Mouse (Mus musculus): ENCODE measurements around the gene Dpp6. TPM values are rescaled to one million over a fixed set of nuclear protein-coding genes. Genes with fewer than 3 reads are reported as not detected.

Dpp6 gene
- polyA plus RNA-seq, 1 experiment from 2014 or later = 2.6 TPM

GRCm38 (mm10) chr5:27168550-27168949, 351.5 kb downstream of the Dpp6 start:
- Histone ChIP-seq H3K36me3 (ENCODE audit: control insufficient read depth, insufficient read depth, low read length) (no peaks in the 10 kb centered on the region), H3K4me2 (replicated peaks; ENCODE audit: low read depth, low read length) (no peak overlapping the region), H3K27me3 (ENCODE audit: control insufficient read depth, insufficient read depth, low read length) (no peaks in the 10 kb centered on the region), H3K9ac (ENCODE audit: low read depth, low read length) (no peak overlapping the region), H3K27ac (ENCODE audit: low read depth, low read length) (no peak overlapping the region), H3K9me3 (ENCODE audit: control insufficient read depth, low read length) (no peaks in the 10 kb centered on the region), H3K4me1 (ENCODE audit: control insufficient read depth, insufficient read depth, low read length) (no peaks in the 10 kb centered on the region), H3K4me3 (ENCODE audit: low read length) (no peak overlapping the region)
- no peak for ATAC-seq (ENCODE audit: low FRiP score, low TSS enrichment)
- 67% methylated on average over 1 of the region's 1 CpGs for WGBS

GRCm38 (mm10) chr5:27184963-27185362, 368.0 kb downstream of the Dpp6 start:
- Histone ChIP-seq H3K27ac (ENCODE audit: low read depth, low read length) (no peak overlapping the region), H3K4me3 (ENCODE audit: low read length) (no peak overlapping the region), H3K36me3 (ENCODE audit: control insufficient read depth, insufficient read depth, low read length) (no peaks in the 10 kb centered on the region), H3K9ac (ENCODE audit: low read depth, low read length) (no peak overlapping the region), H3K4me1 (ENCODE audit: control insufficient read depth, insufficient read depth, low read length) (no peaks in the 10 kb centered on the region), H3K27me3 (ENCODE audit: control insufficient read depth, insufficient read depth, low read length) (no peaks in the 10 kb centered on the region), H3K9me3 (ENCODE audit: control insufficient read depth, low read length) (no peaks in the 10 kb centered on the region), H3K4me2 (replicated peaks; ENCODE audit: low read depth, low read length) (no peak overlapping the region)
- WGBS = 89% methylated on average over 4 of the region's 4 CpGs
- no peak for ATAC-seq (ENCODE audit: low FRiP score, low TSS enrichment)

GRCm38 (mm10) chr5:27191242-27191969, 374.4 kb downstream of the Dpp6 start:
- Histone ChIP-seq H3K27me3 (ENCODE audit: control insufficient read depth, insufficient read depth, low read length) (no peaks in the 10 kb centered on the region), H3K4me3 (ENCODE audit: low read length) (no peak overlapping the region), H3K9me3 (ENCODE audit: control insufficient read depth, low read length) (no peaks in the 10 kb centered on the region), H3K4me2 (replicated peaks; ENCODE audit: low read depth, low read length) (no peak overlapping the region), H3K36me3 (ENCODE audit: control insufficient read depth, insufficient read depth, low read length) (no peaks in the 10 kb centered on the region), H3K27ac (ENCODE audit: low read depth, low read length) (no peak overlapping the region), H3K9ac (ENCODE audit: low read depth, low read length) (no peak overlapping the region), H3K4me1 (ENCODE audit: control insufficient read depth, insufficient read depth, low read length) (no peaks in the 10 kb centered on the region)
- no peak for ATAC-seq (ENCODE audit: low FRiP score, low TSS enrichment)
- 79% methylated on average over 5 of the region's 5 CpGs for WGBS

- H3K4me3 ChIP-seq (ENCODE audit: low read length) = no peak overlapping the region
- ATAC-seq (ENCODE audit: low FRiP score, low TSS enrichment) = no peak
- WGBS = 79% methylated on average over 3 of the region's 3 CpGs
- no peaks in the 10 kb centered on the region for H3K36me3 ChIP-seq (ENCODE audit: control insufficient read depth, insufficient read depth, low read length)
- H3K9me3 ChIP-seq (ENCODE audit: control insufficient read depth, low read length) = no peaks in the 10 kb centered on the region
- H3K9ac ChIP-seq (ENCODE audit: low read depth, low read length) = no peak overlapping the region
- H3K27me3 ChIP-seq (ENCODE audit: control insufficient read depth, insufficient read depth, low read length) = no peaks in the 10 kb centered on the region
- no peak overlapping the region for H3K27ac ChIP-seq (ENCODE audit: low read depth, low read length)
- no peaks in the 10 kb centered on the region for H3K4me1 ChIP-seq (ENCODE audit: control insufficient read depth, insufficient read depth, low read length)
- H3K4me2 ChIP-seq (replicated peaks; ENCODE audit: low read depth, low read length) = no peak overlapping the region
Observed at GRCm38 (mm10) chr5:27194157-27194556, 377.2 kb downstream of the Dpp6 start.

GRCm38 (mm10) chr5:27194975-27195374, 378.0 kb downstream of the Dpp6 start:
- no peak overlapping the region for H3K4me3 ChIP-seq (ENCODE audit: low read length)
- no peaks in the 10 kb centered on the region for H3K9me3 ChIP-seq (ENCODE audit: control insufficient read depth, low read length)
- ATAC-seq (ENCODE audit: low FRiP score, low TSS enrichment) = no peak
- no peaks in the 10 kb centered on the region for H3K4me1 ChIP-seq (ENCODE audit: control insufficient read depth, insufficient read depth, low read length)
- no peaks in the 10 kb centered on the region for H3K36me3 ChIP-seq (ENCODE audit: control insufficient read depth, insufficient read depth, low read length)
- no peak overlapping the region for H3K4me2 ChIP-seq (replicated peaks; ENCODE audit: low read depth, low read length)
- no peak overlapping the region for H3K27ac ChIP-seq (ENCODE audit: low read depth, low read length)
- H3K27me3 ChIP-seq (ENCODE audit: control insufficient read depth, insufficient read depth, low read length) = no peaks in the 10 kb centered on the region
- WGBS = 66% methylated on average over 1 of the region's 1 CpGs
- H3K9ac ChIP-seq (ENCODE audit: low read depth, low read length) = no peak overlapping the region

- H3K4me3 ChIP-seq (ENCODE audit: low read length) = no peak overlapping the region
- H3K4me1 ChIP-seq (ENCODE audit: control insufficient read depth, insufficient read depth, low read length) = no peaks in the 10 kb centered on the region
- H3K9ac ChIP-seq (ENCODE audit: low read depth, low read length) = no peak overlapping the region
- no peak overlapping the region for H3K27ac ChIP-seq (ENCODE audit: low read depth, low read length)
- WGBS = 62% methylated on average over 2 of the region's 2 CpGs
- no peaks in the 10 kb centered on the region for H3K36me3 ChIP-seq (ENCODE audit: control insufficient read depth, insufficient read depth, low read length)
- ATAC-seq (ENCODE audit: low FRiP score, low TSS enrichment) = no peak
- H3K27me3 ChIP-seq (ENCODE audit: control insufficient read depth, insufficient read depth, low read length) = no peaks in the 10 kb centered on the region
- H3K4me2 ChIP-seq (replicated peaks; ENCODE audit: low read depth, low read length) = no peak overlapping the region
- H3K9me3 ChIP-seq (ENCODE audit: control insufficient read depth, low read length) = no peaks in the 10 kb centered on the region
Observed at GRCm38 (mm10) chr5:27200581-27201341, 383.8 kb downstream of the Dpp6 start.

GRCm38 (mm10) chr5:27203131-27203530, 386.1 kb downstream of the Dpp6 start:
- no peaks in the 10 kb centered on the region for H3K27me3 ChIP-seq (ENCODE audit: control insufficient read depth, insufficient read depth, low read length)
- no peak overlapping the region for H3K27ac ChIP-seq (ENCODE audit: low read depth, low read length)
- H3K9me3 ChIP-seq (ENCODE audit: control insufficient read depth, low read length) = no peaks in the 10 kb centered on the region
- no peak for ATAC-seq (ENCODE audit: low FRiP score, low TSS enrichment)
- no peaks in the 10 kb centered on the region for H3K36me3 ChIP-seq (ENCODE audit: control insufficient read depth, insufficient read depth, low read length)
- H3K9ac ChIP-seq (ENCODE audit: low read depth, low read length) = no peak overlapping the region
- no peaks in the 10 kb centered on the region for H3K4me1 ChIP-seq (ENCODE audit: control insufficient read depth, insufficient read depth, low read length)
- H3K4me3 ChIP-seq (ENCODE audit: low read length) = no peak overlapping the region
- no peak overlapping the region for H3K4me2 ChIP-seq (replicated peaks; ENCODE audit: low read depth, low read length)

GRCm38 (mm10) chr5:27204721-27205120, 387.7 kb downstream of the Dpp6 start:
- ATAC-seq (ENCODE audit: low FRiP score, low TSS enrichment) = no peak

GRCm38 (mm10) chr5:27205754-27206153, 388.8 kb downstream of the Dpp6 start:
- 82% methylated on average over 2 of the region's 2 CpGs for WGBS
- Histone ChIP-seq H3K4me2 (replicated peaks; ENCODE audit: low read depth, low read length) (no peak overlapping the region), H3K36me3 (ENCODE audit: control insufficient read depth, insufficient read depth, low read length) (no peaks in the 10 kb centered on the region), H3K27me3 (ENCODE audit: control insufficient read depth, insufficient read depth, low read length) (no peaks in the 10 kb centered on the region), H3K4me1 (ENCODE audit: control insufficient read depth, insufficient read depth, low read length) (no peaks in the 10 kb centered on the region), H3K4me3 (ENCODE audit: low read length) (no peak overlapping the region), H3K9ac (ENCODE audit: low read depth, low read length) (no peak overlapping the region), H3K27ac (ENCODE audit: low read depth, low read length) (no peak overlapping the region), H3K9me3 (ENCODE audit: control insufficient read depth, low read length) (no peaks in the 10 kb centered on the region)
- no peak for ATAC-seq (ENCODE audit: low FRiP score, low TSS enrichment)

More at GRCm38 (mm10) chr5:27204721-27205120, 387.7 kb downstream of the Dpp6 start:
- no peaks in the 10 kb centered on the region for H3K9me3 ChIP-seq (ENCODE audit: control insufficient read depth, low read length)
- H3K4me3 ChIP-seq (ENCODE audit: low read length) = no peak overlapping the region
- H3K27me3 ChIP-seq (ENCODE audit: control insufficient read depth, insufficient read depth, low read length) = no peaks in the 10 kb centered on the region
- no peak overlapping the region for H3K9ac ChIP-seq (ENCODE audit: low read depth, low read length)
- 70% methylated on average over 3 of the region's 3 CpGs for WGBS
- no peaks in the 10 kb centered on the region for H3K36me3 ChIP-seq (ENCODE audit: control insufficient read depth, insufficient read depth, low read length)
- no peaks in the 10 kb centered on the region for H3K4me1 ChIP-seq (ENCODE audit: control insufficient read depth, insufficient read depth, low read length)
- no peak overlapping the region for H3K4me2 ChIP-seq (replicated peaks; ENCODE audit: low read depth, low read length)
- H3K27ac ChIP-seq (ENCODE audit: low read depth, low read length) = no peak overlapping the region

Data from kidney, embryonic 14.5 days (tissue).